In genomic region chr3:127763076-127763612, GRCm38 (mm10) we compare ENCODE assay signal across 8 mouse cellular contexts. TPM values are rescaled to one million over a fixed set of nuclear protein-coding genes. Genes with fewer than 3 reads are reported as not detected.
DNase-seq lines count a peak whose midpoint lies in the region; ATAC-seq and TF ChIP-seq lines count a peak whose summit lies in the region.

No protein-coding gene starts in this region.

- H3K4me1 ChIP-seq in liver, embryonic 15.5 days (replicated peaks) = peaks cover 7% of the 10 kb centered on the region; the same call in 1 of the 2 replicates

- in situ Hi-C loops in Patski (cut with MboI; ENCODE audit: low pct_unique_long_range_greater_than_20kb) = no loop called here

- CTCF ChIA-PET in Patski (lab: Charles Lee) = interaction anchor here (0.6 to 8.9 kb wide), 14 partner anchors 8 to 196 kb away, joined by 3 to 53 read pairs (median 3); partner anchors contain the start of genes Alpk1 and Neurog2

- intact Hi-C loops in gastrocnemius, adult 2 months (cut with DNase I) = loop anchor here (5.0 to 10.0 kb wide), 2 partner anchors 182 to 191 kb away; no protein-coding TSS in a partner anchor

- H3K4me3 ChIP-seq in gastrocnemius, adult 2 months = peak overlapping the region; percentile 45
- no peak overlapping the region for H3K4me3 ChIP-seq in liver, embryonic 15.5 days (replicated peaks)

- POLR2A ChIA-PET in Patski (lab: Charles Lee) = interaction anchor here (0.8 kb wide), 1 partner anchor 88 kb away, joined by 4 read pairs; no protein-coding TSS in a partner anchor

- TF ChIP-seq CTCF in Patski (IDR thresholded peaks at IDR 0.05) = peak; percentile 92
- TF ChIP-seq CTCF in gastrocnemius, adult 2 months (IDR thresholded peaks at IDR 0.05) = peak; percentile 84

- peak; percentile 90 for ATAC-seq in Patski
- ATAC-seq in liver, embryonic 15.5 days (ENCODE audit: insufficient read depth) = no peak

- H3K4me2 ChIP-seq in liver, embryonic 15.5 days = 0 out of 2 replicates have a peak overlapping the region, but pooled peaks have one; percentile 8

- H3K9ac ChIP-seq in liver, embryonic 15.5 days = no peak overlapping the region

- peak; percentile 87 for DNase-seq in A20 (ENCODE audit: low read depth, low spot score)
- DNase-seq in Patski (ENCODE audit: low read depth, low spot score) = peak; percentile 61
- DNase-seq in cerebellum, postnatal 14 days = peak; percentile 77 to 89
- DNase-seq in gastrocnemius, adult 2 months = peak; percentile 85
- peak; percentile 71 for DNase-seq in kidney, postnatal 14 days
- peak; percentile 89 for DNase-seq in retina, embryonic 14.5 days (ENCODE audit: low spot score)
- DNase-seq in thymus, postnatal 25 days = peak; percentile 84

- H3K9me3 ChIP-seq in liver, embryonic 15.5 days (replicated peaks) = no peaks in the 10 kb centered on the region

- no peaks in the 10 kb centered on the region for H3K27me3 ChIP-seq in Patski
- H3K27me3 ChIP-seq in liver, embryonic 15.5 days = 0 out of 2 replicates have a peak, but pooled peaks cover 9% of the 10 kb centered on the region

- 17% methylated on average over 7 of the region's 7 CpGs for WGBS in liver, embryonic 15.5 days (ENCODE audit: insufficient replicate concordance)

- H3K36me3 ChIP-seq in liver, embryonic 15.5 days (replicated peaks) = no peaks in the 10 kb centered on the region

- H3K27ac ChIP-seq in gastrocnemius, adult 2 months = no peak overlapping the region
- H3K27ac ChIP-seq in liver, embryonic 15.5 days (replicated peaks) = no peak overlapping the region

RNA-seq across cellular contexts. Expression of gene Alpk1, which starts 17.2 kb away (rescaled TPM):
- 16.5 TPM for polyA plus RNA-seq in Patski (2021)
- 1 to 10 TPM; 1.4 to 1.6 TPM for total RNA-seq in gastrocnemius, adult 2 months (2021)
- 0.59 and 0.62 TPM in 2 replicates for polyA plus RNA-seq in liver, embryonic 15.5 days (2015; fragmentation: Nextera tagmentation; extraction: Ambion mirVana)

RNA-seq across cellular contexts. Expression of gene Tifa, which starts 26.5 kb away (rescaled TPM):
- polyA plus RNA-seq in Patski (2021) = 86.0 TPM
- total RNA-seq in gastrocnemius, adult 2 months (2021) = 1 to 10 TPM in 1 of 2 experiments, under 1 TPM in 1; 0.64 to 1.3 TPM
- polyA plus RNA-seq in liver, embryonic 15.5 days (2015; fragmentation: Nextera tagmentation; extraction: Ambion mirVana) = 14.9 and 15.3 TPM in 2 replicates

Comparison
In these comparisons a context has a peak if more than half of its experiments do, and no peak if none do; other contexts are left out.
1. RNA of gene Alpk1, which starts 17.2 kb away (polyA plus RNA-seq): 16.5 TPM in Patski (single experiment); 0.59 to 0.62 TPM in liver, embryonic 15.5 days; every median in the first group is over 10 times any median in the second.
2. Peak in every context shown above with its lines, with median percentiles within 50 percentile points of each other: DNase-seq.